Mouse (Mus musculus): ENCODE results near the gene Zc3h12b.
"Not testable (repeated sequence)": the region's sequence is repeated elsewhere in the genome, so short reads cannot be mapped to it uniquely, and the experiment has no call there.

Zc3h12b gene

DNA sequence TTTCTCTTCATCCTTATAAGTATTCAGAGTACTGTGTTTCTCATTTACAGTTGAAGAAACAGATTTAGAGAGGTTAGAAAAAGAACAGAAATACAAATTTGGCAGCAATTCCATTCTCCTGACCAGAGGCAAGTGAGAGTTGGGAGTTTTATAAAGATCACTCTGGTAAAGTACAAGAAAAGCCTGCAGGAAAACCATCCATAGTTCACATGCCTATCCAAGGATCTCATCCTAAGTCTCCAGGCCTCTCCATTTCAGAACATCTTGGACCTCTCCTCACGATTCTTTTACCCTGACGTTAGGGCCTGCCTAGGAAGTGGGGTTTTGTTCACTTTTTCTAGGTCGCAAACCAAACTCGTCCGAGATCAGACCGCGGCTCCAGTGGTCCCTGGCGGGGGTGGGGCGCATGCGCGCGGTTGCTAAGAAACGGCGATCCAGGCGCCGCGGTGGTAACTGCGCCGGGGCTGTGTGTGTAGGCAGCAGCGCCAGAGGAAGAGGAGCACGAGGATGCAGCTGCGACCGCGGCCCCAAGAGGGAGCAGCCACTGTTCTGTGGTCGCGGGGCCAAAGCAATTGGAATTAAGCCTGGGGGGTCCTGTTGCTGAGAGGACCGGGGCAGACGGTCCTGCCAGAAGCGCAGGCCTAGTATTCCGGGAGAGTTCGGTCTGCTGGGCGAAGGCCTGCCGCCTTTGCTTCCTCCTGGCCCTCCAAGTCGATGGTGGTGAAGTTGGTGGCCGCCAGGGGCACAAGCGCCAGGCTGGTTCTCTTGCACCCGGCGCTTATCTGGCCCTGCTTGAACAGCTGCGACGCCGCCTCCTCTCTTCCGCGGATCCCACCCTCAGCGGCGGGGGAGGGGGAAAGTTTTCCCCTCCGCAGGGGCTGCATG is at the start of gene Zc3h12b:
Zc3h12b (plus strand) TSS at position 452 of the 885 bp plus-strand sequence.
- DNase-seq (ENCODE audit: low read depth) = peak; percentile 35

DNA sequence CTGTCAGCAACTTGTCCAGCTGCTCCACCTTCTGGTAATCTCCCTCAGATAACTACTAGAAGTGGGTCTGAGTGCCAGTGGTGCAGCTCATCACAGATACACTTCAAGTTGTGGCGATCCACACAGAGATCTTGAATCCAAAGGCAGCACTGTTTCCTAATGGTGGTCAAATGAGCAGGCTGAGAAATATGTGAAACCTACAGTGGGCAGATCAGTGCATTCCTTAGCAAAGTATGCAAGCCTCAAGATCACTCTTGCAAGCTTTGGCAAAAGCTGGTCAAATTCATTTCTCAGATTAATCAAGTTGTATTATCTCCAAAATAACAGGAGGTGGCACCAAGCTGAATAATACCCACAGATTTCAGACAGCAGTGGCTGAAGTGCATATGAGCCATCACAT is 29.3 kb upstream of the Zc3h12b start:
- DNase-seq (ENCODE audit: low read depth) = no peak

DNA sequence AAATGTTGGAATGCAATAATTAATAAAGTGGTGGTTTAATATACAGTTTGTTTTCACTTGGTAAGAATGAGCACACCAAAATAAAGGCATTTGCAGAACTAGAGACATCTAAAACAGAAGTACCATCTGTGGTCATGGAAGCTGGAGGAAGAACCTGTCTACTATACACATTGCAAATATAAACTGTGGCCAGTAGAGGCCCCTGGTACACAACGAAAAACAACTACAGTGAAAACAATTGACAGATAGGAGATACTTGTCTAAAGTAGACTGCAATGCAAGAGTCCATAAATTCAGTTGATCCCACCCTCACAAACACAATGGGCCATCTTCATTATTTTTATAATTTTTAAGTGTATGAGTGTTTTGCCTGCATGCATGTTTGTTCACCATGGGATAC is 24.4 kb upstream of the Zc3h12b start:
- DNase-seq (ENCODE audit: low read depth) = peak; percentile 14

DNA sequence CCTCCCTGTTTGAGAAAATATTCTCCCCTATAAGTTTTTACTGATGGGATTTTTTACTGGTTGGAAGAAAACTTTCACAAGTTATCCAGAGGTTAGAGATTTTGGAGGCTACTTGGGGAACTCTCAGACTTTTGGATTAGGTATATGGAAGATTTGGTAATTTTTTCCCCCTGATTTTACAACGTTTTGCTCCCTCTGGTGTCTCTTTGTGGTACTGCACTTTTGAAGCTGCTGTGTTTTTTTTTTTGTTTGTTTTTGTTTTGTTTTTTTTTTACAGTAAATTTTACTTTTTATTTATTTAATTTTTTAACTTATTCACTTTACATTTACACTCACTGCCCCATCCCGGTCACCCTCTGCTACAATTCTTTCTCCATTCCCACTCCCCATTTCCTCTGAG is 26.8 kb downstream of the Zc3h12b start:
- DNase-seq (ENCODE audit: low read depth) = peak; percentile 43

DNA sequence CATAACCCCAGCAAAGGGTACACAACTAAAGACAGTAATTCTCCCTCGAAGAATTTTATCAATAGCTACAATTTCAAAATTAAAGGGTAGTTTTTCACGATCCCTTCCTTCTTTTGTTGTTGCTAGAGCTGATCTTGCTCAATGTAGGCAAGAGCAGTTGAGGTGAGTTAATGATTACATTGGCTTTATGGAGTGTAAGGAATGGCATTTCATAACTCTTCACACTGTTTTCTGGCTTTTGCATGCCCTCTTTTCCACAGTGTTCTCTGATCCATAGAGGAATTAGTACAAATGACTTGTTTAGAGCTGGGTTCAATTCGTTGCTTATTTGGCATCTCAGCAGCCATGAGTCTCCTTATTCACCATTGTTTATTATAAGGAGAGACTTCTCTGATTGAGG is 84.4 kb downstream of the Zc3h12b start:
- DNase-seq (ENCODE audit: low read depth) = no peak

DNA sequence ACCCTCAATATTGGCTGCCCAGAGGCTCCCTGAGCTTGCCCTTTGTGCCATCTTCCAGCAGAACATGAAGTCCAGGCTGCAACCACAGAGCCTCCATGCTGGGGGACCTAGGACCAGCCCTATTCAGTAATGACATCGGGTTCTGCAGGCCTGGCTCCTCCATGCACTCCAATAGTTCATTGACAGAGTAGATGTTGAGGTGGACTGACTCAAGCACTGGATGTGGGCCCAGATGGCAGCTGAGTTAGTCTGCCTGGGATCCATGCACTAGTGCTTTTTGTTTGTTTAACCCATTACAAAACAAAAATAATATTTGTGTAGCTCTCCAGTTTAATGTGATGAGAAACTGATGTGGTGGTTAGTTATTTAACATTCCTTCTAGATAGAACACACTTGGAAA is 90.3 kb downstream of the Zc3h12b start:
- DNase-seq (ENCODE audit: low read depth) = no peak

DNA sequence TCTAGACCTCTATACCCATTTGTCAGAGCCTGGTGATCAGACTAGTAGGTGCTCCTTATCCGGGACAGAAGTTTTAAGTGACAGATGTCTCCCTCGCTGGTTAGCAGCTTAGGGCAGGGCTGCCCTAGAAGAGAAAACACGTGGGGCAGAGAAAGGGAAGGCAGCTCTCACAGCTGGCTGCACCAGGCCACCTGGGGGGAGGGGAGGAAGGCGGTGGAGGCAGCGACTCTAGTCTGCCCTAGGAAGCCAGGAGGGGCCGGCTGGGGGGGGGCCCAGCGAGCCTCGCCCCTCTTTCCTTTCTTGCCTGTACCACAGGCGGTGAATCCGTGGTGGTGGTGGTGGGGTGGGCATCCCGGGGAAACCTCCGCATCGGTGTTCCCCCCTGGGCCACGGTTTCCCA is 141.3 kb downstream of the Zc3h12b start:
- peak; percentile 16 for DNase-seq (ENCODE audit: low read depth)

DNA sequence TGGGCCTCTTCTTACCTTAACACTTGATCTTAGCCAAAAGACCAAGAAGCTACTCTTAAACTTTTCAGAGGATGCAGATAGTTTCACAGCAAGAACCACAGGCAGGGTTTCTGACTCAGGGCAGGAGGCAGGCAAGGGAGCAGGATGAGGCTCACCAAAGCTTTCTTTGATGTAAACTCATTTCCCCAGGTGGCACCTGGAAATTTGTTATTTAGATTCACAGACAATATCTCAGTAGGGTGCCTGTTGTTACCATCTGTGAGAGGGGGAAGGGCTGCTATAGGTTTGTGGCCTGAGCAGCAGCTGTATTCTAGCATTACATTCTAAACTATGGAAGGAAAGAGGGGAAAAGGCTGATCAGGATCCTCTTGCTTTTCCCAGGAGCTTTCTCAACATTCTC is 169.6 kb downstream of the Zc3h12b start:
- no peak for DNase-seq (ENCODE audit: low read depth)

DNA sequence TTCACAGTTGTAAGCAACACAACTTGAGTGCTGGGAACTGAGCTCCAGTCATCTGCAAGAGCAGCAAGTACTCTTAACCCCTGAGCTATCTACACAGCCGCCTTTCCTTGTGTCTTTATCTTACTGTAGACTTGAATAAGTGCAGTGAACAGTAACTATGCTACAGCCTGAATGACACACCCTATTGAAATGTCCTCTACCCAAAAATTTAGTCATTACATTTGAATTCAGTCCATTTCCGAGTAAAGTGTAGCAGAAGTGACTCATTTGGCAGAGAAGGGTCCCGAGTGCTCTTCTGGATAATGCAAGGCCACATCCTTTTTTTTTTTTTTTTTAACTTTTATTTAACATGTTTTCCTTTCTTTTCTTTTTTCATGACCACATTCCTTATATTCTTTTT is 191.2 kb downstream of the Zc3h12b start:
- no peak for DNase-seq (ENCODE audit: low read depth)

DNA sequence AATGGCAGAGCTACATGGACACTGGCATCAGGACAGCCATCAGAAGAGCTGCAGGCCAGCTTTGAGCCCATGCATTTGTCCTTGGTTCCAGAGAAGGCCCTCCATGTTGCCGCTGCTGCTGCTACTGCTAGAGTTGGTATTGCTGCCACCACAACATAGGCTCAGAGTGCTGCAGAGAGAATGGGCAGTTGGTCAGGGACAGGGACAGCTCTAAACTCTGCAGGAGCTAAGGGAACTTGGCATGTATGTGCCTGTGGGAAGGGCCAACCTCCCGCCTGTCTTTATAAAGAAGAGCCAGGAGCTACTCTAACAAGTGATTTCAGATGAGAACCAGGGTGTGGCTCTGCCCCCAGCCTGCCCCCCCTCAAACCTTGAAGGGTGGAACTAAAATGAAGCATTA is 224.0 kb downstream of the Zc3h12b start:
- no peak for DNase-seq (ENCODE audit: low read depth)

DNA sequence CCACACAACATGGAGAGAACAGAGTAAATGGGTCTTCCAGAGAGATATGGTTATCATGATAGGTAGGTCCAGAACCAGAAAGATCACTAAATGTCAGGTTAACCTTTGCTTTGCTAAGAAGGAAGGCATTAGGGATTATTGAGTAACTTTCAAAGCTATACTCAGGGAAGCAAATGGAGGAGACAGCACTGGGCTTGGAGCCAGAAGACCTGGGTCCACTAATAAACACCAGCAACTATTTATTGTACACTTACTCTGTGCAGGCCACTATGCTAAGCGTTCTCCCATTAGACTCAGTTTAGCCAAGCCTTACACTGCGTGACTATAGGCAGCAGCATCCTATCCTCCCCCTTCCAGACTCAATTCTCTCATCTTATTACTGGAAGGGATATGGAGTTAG is 234.0 kb downstream of the Zc3h12b start:
- no peak for DNase-seq (ENCODE audit: low read depth)

DNA sequence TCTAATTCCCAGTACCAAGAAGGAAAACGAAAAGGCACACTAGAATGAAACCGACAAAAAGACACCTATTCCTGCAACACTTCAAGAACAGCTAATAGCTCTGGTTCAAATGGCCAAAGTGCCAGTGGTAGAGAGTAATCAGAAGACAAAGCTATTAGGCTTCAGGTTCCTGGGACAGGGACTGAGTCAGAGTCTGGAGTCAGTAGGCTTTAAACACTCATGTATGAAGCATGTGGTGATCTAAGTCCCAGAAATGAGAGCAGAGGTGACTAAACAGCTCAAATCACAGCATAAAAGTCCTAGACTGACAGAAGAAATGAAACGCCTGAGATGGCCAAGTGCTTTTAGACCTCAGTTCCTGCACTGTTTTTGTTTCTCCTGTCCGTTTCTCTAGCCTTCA is 236.7 kb downstream of the Zc3h12b start:
- DNase-seq (ENCODE audit: low read depth) = no peak

DNA sequence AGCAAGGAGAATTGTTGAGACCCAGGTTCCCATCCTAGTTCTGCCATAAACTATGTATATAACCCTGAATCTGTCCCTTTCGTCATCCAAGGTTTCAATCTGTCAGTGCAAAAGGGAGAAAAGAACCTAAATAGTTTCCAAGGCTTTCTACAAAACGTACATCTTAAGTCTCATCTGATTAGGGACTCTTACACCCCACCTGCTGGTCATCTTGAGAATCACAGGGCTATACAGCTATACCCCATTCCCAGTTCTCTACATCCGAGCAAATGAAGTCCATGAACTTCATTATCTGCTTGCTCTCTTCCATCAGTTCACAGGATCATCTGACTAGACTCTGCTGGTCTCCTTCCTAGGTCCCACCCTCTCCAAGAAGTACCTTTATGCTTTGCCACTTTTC is 239.3 kb downstream of the Zc3h12b start:
- DNase-seq (ENCODE audit: low read depth) = peak; percentile 57

DNA sequence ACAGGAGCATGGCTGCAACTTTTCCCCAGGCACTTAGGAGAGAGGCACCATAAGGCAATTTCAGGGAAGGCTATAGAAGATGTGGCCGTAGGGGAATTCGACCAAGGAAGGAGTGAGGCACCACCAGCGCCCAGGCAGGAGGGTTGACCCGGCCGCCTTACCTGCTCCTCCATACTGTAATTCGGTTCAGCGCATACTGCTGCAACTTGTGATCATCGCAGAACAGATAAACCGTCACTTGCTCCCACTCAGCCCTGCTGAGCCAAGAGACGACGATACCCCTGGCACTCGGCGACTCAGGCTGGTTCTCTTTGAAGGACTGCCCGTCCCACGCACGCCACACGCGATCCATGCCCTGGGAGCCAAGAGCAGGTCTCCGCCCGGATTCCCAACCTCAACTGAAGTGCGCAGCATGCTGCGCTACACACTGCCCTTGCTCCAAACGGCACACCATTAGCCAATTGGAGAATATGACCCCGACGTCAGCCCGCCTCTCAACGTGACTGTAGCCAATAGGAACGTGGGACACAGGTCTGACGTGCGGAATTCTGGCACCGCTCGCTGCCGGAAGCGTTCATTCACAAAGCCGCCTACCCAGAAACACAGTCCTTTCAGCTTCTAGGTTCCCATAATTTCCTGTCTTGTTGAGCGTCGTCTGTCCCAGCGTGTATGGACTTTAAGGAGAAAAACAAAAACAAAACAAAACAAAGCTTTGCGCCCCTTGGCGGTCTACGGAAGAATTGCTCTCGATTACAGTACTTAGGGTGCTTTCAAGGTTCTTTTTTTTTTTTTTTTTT is 245.2 kb downstream of the Zc3h12b start, which contains the start of gene Las1l:
Las1l (minus strand) TSS at position 466 of the 797 bp plus-strand sequence.
- DNase-seq (ENCODE audit: low read depth) = peak; percentile 95

DNA sequence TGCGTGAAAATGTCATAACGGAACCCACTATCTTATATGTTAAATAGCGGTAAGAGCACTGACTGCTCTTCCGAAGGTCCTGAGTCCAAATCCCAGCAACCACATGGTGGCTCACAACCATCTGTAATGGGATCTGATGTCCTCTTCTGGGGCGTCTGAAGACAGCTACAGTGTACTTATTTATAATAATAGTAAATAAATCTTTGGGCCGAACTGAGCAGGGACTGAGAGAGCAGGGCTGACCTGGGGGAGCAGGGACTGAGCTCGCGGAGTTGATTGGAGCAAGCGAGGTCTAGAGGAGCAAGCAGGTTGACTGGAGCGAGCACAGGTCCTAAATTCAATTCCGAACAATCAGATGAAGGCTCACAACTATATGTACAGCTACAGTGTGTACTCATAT is 246.0 kb downstream of the Zc3h12b start:
- DNase-seq (ENCODE audit: low read depth) = not testable (repeated sequence)

DNA sequence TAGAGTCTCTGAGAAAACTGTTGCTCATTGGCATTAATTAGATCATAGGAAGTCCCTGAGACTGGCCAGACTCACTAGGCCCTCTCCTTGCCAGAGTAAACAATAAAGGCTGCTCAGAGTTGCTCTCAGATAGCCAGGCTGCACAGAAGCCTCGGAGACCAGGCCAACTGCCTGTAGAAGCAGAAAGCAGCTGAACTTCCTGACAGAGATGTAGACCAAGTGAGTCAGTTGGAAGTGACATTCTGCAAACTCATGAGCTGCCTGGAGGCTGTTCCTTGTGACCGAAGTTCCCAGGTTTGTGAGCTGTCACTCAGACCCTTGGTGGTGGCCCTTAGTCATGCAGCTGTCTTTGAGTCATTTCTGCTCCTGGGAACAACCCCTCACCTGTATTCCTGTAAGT is 251.9 kb downstream of the Zc3h12b start:
- no peak for DNase-seq (ENCODE audit: low read depth)

DNA sequence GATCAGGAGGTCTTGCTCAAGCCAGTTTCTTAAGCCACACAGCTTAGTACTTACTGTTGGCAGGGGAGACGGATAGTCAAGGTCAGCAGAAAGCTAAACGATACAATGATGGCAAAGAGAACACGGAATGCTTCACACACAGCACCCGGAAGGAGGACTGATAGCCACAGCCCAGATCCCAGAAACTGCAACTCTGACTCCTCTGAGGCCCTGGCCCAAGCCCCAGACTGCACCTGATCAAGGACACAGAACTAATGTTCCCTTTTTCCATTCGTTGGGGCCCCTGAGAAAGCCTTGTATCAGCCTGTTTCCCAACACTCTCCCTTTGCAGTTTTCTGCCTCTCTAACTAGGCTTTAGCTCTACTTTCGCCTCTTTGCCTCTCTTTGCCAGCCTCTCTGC is 253.6 kb downstream of the Zc3h12b start:
- no peak for DNase-seq (ENCODE audit: low read depth)

DNA sequence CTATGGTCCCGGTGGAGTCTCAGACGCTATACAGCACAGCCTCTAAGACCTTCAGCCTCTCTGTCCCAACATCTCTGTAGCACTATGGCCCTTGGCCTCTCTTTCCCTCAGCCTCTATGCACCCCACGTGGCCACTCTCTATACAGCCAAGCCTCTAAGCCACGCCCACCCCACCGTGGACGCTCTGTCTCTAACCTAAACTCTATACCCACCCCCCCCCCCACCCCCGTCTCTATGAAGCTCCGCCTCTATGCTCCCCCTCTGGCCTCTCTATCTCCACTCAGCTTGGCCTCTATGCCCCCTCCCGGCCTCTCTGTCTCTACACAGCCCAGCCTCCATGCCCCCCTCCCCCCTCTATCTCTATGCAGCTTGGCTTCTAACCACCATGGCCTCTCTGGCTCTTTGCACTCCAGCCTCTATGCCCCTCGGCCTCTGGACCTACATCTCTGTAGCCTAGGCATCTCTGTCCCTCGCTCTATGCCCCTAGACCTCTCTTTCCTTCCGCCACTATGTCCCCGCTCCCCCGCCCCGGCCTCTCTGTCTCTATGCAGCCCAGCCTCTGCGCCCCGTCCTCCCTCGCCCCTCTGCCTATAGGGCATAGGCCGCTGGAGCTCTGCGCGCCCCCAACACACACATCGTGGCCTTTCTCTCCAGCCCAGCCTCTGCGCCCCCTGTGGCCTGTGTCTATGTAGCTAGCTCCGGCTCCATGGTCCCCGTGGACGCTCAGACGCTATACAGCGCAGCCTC is 256.5 kb downstream of the Zc3h12b start:
- peak; percentile 66 for DNase-seq (ENCODE audit: low read depth)

DNA sequence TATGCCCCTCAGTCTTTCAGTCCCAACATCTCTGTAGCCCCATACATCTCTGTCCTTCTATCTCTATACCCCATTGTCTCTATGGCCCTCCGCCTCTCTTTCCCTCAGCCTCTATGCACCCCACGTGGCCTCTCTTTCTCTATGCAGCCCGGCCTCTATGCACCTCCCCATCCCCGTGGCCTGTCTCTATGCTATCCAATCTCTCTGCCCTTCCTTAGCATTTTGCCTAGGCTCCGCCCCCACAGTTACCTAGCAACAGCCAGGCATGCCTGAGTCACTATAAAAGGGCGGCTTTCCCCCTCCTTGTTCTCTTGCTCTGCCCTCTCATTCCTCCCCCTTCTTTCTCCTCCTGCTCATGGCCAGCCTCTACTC is 257.1 kb downstream of the Zc3h12b start:
- peak; percentile 88 for DNase-seq (ENCODE audit: low read depth)

DNA sequence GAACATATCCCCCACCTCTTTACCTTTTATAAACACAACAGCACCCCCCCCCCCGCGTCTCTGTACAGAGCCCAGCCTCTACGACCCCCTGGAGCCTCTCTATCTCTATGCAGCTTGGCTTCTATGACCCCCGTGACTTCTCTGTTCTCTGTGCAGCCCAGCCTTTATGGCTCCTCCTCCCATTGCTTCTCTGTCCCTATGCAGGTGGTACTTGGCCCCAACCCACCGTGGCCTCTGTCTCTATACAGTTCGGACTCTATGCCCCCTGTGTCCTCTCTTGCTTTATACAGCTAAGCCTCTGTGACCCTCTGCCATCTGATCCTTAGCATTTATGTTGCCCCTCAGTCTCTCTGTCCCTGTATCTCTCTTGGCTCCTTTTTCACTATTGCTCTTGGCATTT is 257.6 kb downstream of the Zc3h12b start:
- no peak for DNase-seq (ENCODE audit: low read depth)

DNA sequence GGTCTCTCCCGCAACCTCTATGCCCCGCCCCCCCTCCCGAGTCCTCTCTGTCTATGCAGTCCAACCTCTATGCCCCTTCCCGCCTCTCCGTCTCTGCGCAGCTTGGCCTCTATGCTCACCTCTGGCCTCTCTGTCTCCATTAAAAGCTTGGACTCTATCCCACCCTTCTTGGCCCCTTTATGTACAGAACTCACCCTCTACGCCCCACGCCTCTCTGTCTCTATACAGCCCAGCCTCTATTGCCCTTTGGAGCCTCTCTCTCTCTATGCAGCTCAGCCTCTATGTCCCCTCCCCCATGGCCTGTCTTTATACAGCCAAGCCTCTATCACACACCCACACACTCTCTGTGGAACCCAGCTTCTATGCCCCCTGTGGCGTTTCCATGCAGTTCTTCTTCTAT is 258.5 kb downstream of the Zc3h12b start:
- no peak for DNase-seq (ENCODE audit: low read depth)
